Mouse (Mus musculus) midbrain, embryonic 10.5 days (tissue): ENCODE data around the gene Pigv. TPM values are rescaled to one million over a fixed set of nuclear protein-coding genes. Genes with fewer than 3 reads are reported as not detected.

ENCODE experiments used
- DNase-seq: peaks from one replicate; pipeline ENCODE4 v3.0.0-alpha.2; 2017; ENCODE audit warnings: low spot score
- H3K27ac ChIP-seq: fragments of 300-500 bp; sonication (generic); replicated peaks from 2 replicates; pipeline ENCODE4 v1.5.1; 2016; ENCODE audit warnings: mild to moderate bottlenecking
- H3K27me3 ChIP-seq: fragments of 300-500 bp; sonication (generic); 2 replicates; pipeline ENCODE4 v1.6.1; 2016; ENCODE audit warnings: low read depth, mild to moderate bottlenecking; ENCODE audit not compliant: poor library complexity, severe bottlenecking
- H3K36me3 ChIP-seq: fragments of 300-500 bp; sonication (generic); 2 replicates; pipeline ENCODE4 v1.6.1; 2016; ENCODE audit warnings: mild to moderate bottlenecking, moderate library complexity
- H3K4me1 ChIP-seq: fragments of 300-500 bp; sonication (generic); 2 replicates; pipeline ENCODE4 v1.6.1; 2016
- H3K4me3 ChIP-seq: fragments of 300-500 bp; sonication (generic); 2 replicates; pipeline ENCODE4 v1.5.1; 2016; ENCODE audit warnings: mild to moderate bottlenecking, moderate library complexity
- H3K9me3 ChIP-seq: fragments of 300-500 bp; sonication (generic); replicated peaks from 2 replicates; pipeline ENCODE4 v1.6.1; 2016; ENCODE audit warnings: mild to moderate bottlenecking
- WGBS: fragments of 180-500 bp; shearing (Covaris S2); methylation state at CpG from one replicate; pipeline ENCODE4 v1.1.7; 2016; 5-methylcytosine and 5-hydroxymethylcytosine counted together
- polyA plus RNA-seq: library from polyadenylated mRNA; unstranded; fragments of >200 nt; fragmentation: Nextera tagmentation; extraction: Ambion mirVana; gene quantifications from 2 replicates; pipeline ENCODE4 v1.2.1, GENCODE M21; 2016

The Pigv gene
- polyA plus RNA-seq, 1 experiment from 2014 or later, result 18.7 TPM

- Histone ChIP-seq H3K4me1 (no peaks in the 10 kb centered on the region), H3K4me3 (no peak overlapping the region), H3K36me3 (peaks cover 100% of the 10 kb centered on the region), H3K27me3 (no peaks in the 10 kb centered on the region), H3K9me3 (no peaks in the 10 kb centered on the region), H3K27ac (no peak overlapping the region)
- no peak for DNase-seq
- WGBS, result 87% methylated on average over 5 of the region's 5 CpGs
Observed at GRCm38 (mm10) chr4:133687126-133687525, 14.7 kb upstream of the Pigv start.

GRCm38 (mm10) chr4:133686512-133686911 is 14.1 kb upstream of the Pigv start:
- Histone ChIP-seq H3K4me3 (no peak overlapping the region), H3K9me3 (no peaks in the 10 kb centered on the region), H3K4me1 (no peaks in the 10 kb centered on the region), H3K36me3 (peaks cover 100% of the 10 kb centered on the region), H3K27ac (no peak overlapping the region), H3K27me3 (no peaks in the 10 kb centered on the region)
- no peak for DNase-seq
- 93% methylated on average over 11 of the region's 11 CpGs for WGBS

- Histone ChIP-seq H3K4me3 (no peak overlapping the region), H3K4me1 (peaks cover 29% of the 10 kb centered on the region), H3K36me3 (peaks cover 72% of the 10 kb centered on the region), H3K27me3 (no peaks in the 10 kb centered on the region), H3K27ac (no peak overlapping the region), H3K9me3 (no peaks in the 10 kb centered on the region)
- 93% methylated on average over 14 of the region's 14 CpGs for WGBS
- no peak for DNase-seq
Observed at GRCm38 (mm10) chr4:133680206-133680786, 7.8 kb upstream of the Pigv start.

- Histone ChIP-seq H3K4me1 (peaks cover 32% of the 10 kb centered on the region), H3K4me3 (no peak overlapping the region), H3K27ac (no peak overlapping the region), H3K27me3 (no peaks in the 10 kb centered on the region), H3K36me3 (peaks cover 65% of the 10 kb centered on the region), H3K9me3 (no peaks in the 10 kb centered on the region)
- no peak for DNase-seq
- 95% methylated on average over 7 of the region's 7 CpGs for whole genome bisulfite sequencing
Observed at GRCm38 (mm10) chr4:133679629-133680028, 7.2 kb upstream of the Pigv start.

GRCm38 (mm10) chr4:133677266-133677665 is 4.8 kb upstream of the Pigv start:
- Histone ChIP-seq H3K27ac (no peak overlapping the region), H3K4me1 (peaks cover 51% of the 10 kb centered on the region), H3K36me3 (peaks cover 41% of the 10 kb centered on the region), H3K4me3 (no peak overlapping the region), H3K27me3 (no peaks in the 10 kb centered on the region), H3K9me3 (no peaks in the 10 kb centered on the region)
- DNase-seq, result no peak
- 83% methylated on average over 7 of the region's 7 CpGs for WGBS

- Histone ChIP-seq H3K4me1 (peaks cover 61% of the 10 kb centered on the region), H3K36me3 (peaks cover 31% of the 10 kb centered on the region), H3K4me3 (peak overlapping the region; percentile 28), H3K27ac (peak overlapping the region; percentile 63; the same call in 1 of the 2 replicates), H3K9me3 (no peaks in the 10 kb centered on the region), H3K27me3 (no peaks in the 10 kb centered on the region)
- no peak for DNase-seq
- WGBS, result 39% methylated on average over 3 of the region's 3 CpGs
Observed at GRCm38 (mm10) chr4:133676189-133676588, 3.7 kb upstream of the Pigv start.

- 1% methylated on average over 5 of the region's 5 CpGs for WGBS
- peak overlapping the region; percentile 63 for H3K27ac ChIP-seq
- H3K4me3 ChIP-seq, result peak overlapping the region; percentile 28
- H3K9me3 ChIP-seq, result no peaks in the 10 kb centered on the region
- peak; percentile 71 for DNase-seq
- peaks cover 67% of the 10 kb centered on the region for H3K4me1 ChIP-seq
- peaks cover 25% of the 10 kb centered on the region for H3K36me3 ChIP-seq
- no peaks in the 10 kb centered on the region for H3K27me3 ChIP-seq
Observed at GRCm38 (mm10) chr4:133675594-133676016, 3.2 kb upstream of the Pigv start.

- H3K4me1 ChIP-seq, result peaks cover 78% of the 10 kb centered on the region
- no peak for DNase-seq
- H3K4me3 ChIP-seq, result no peak overlapping the region
- H3K27me3 ChIP-seq, result no peaks in the 10 kb centered on the region
- H3K27ac ChIP-seq, result no peak overlapping the region
- 77% methylated on average over 8 of the region's 8 CpGs for WGBS
- H3K9me3 ChIP-seq, result no peaks in the 10 kb centered on the region
- peaks cover 12% of the 10 kb centered on the region for H3K36me3 ChIP-seq
Observed at GRCm38 (mm10) chr4:133674331-133674695, 1.9 kb upstream of the Pigv start.

GRCm38 (mm10) chr4:133673666-133674330 is 1.4 kb upstream of the Pigv start:
- Histone ChIP-seq H3K9me3 (no peaks in the 10 kb centered on the region), H3K4me3 (peak overlapping the region; percentile 64), H3K4me1 (peaks cover 78% of the 10 kb centered on the region), H3K27ac (peak overlapping the region; percentile 92), H3K36me3 (peaks cover 7% of the 10 kb centered on the region), H3K27me3 (no peaks in the 10 kb centered on the region)
- WGBS, result 58% methylated on average over 10 of the region's 10 CpGs
- no peak for DNase-seq

- no peak for DNase-seq
- Histone ChIP-seq H3K36me3 (peaks cover 5% of the 10 kb centered on the region), H3K4me3 (peak overlapping the region; percentile 64), H3K27me3 (no peaks in the 10 kb centered on the region), H3K9me3 (no peaks in the 10 kb centered on the region), H3K27ac (peak overlapping the region; percentile 92), H3K4me1 (peaks cover 75% of the 10 kb centered on the region)
- 7% methylated on average over 24 of the region's 24 CpGs for WGBS
Observed at GRCm38 (mm10) chr4:133672845-133673647, 599 bp upstream of the Pigv start.

GRCm38 (mm10) chr4:133671184-133671880 is 1.1 kb downstream of the Pigv start:
- Histone ChIP-seq H3K9me3 (no peaks in the 10 kb centered on the region), H3K4me1 (peaks cover 60% of the 10 kb centered on the region), H3K36me3 (peaks cover 15% of the 10 kb centered on the region), H3K27ac (peak overlapping the region; percentile 92), H3K4me3 (peak overlapping the region; percentile 64), H3K27me3 (no peaks in the 10 kb centered on the region)
- WGBS, result 4% methylated on average over 13 of the region's 13 CpGs
- peak; percentile 84 for DNase-seq

- Histone ChIP-seq H3K27me3 (no peaks in the 10 kb centered on the region), H3K4me1 (peaks cover 56% of the 10 kb centered on the region), H3K27ac (no peak overlapping the region), H3K4me3 (no peak overlapping the region), H3K36me3 (peaks cover 26% of the 10 kb centered on the region), H3K9me3 (no peaks in the 10 kb centered on the region)
- 70% methylated on average over 6 of the region's 6 CpGs for WGBS
- no peak for DNase-seq
Observed at GRCm38 (mm10) chr4:133669652-133670210, 2.7 kb downstream of the Pigv start.
